Mouse (Mus musculus) embryonic stem cell, embryonic (primary cell): ENCODE results near the gene Saa4.
"Not testable (repeated sequence)": the region's sequence is repeated elsewhere in the genome, so short reads cannot be mapped to it uniquely, and the experiment has no call there.

Experiments
- CTCF ChIA-PET, 4 experiments: fragments of 300-600 bp in 2 of 4; fragments of 350-600 bp in 2 of 4; sonication (Branson Sonifier 250); formaldehyde crosslinking; loops; one replicate each; lab custom pipeline; 2022; ENCODE audit warnings: inconsistent platforms in 2 of 4; lab: Charles Lee
- POLR2A ChIA-PET, 4 experiments: fragments of 300-600 bp in 2 of 4; fragments of 350-600 bp in 2 of 4; sonication (Branson Sonifier 250); formaldehyde crosslinking; loops; one replicate each; lab custom pipeline; 2022; ENCODE audit warnings: antibody characterized with exemption in 4 of 4, inconsistent platforms in 1 of 4; lab: Charles Lee

Gene Saa4

GRCm38 (mm10) chr7:46724396-46724795, 8.0 kb downstream of the Saa4 start:
- ChIA-PET CTCF (interaction anchor here in 1 of 4 experiments (1.7 to 2.3 kb wide), 2 partner anchors 10 to 46 kb away, joined by 6 to 8 read pairs; no protein-coding TSS in a partner anchor), POLR2A (interaction anchor here in 3 of 4 experiments (0.7 to 1.8 kb wide), 7 partner anchors 9 to 406 kb away, joined by 3 to 6 read pairs (median 4); partner anchors contain the start of gene Saa3 (in 1 of the 3))

- POLR2A ChIA-PET, result interaction anchor here in 3 of 4 experiments (0.6 to 1.8 kb wide), 12 partner anchors 8 to 419 kb away, joined by 3 to 6 read pairs (median 4); partner anchors contain the start of genes Saa3 (in 1 of the 3) and Saal1 (in 1 of the 3)
- CTCF ChIA-PET, result interaction anchor here in 2 of 4 experiments (1.2 to 2.3 kb wide), 3 partner anchors 9 to 47 kb away, joined by 6 to 8 read pairs (median 7); partner anchors contain the start of gene Saal1 (in 1 of the 2)
Measured at GRCm38 (mm10) chr7:46723849-46724248, 8.6 kb downstream of the Saa4 start.

GRCm38 (mm10) chr7:46723354-46723753, 9.0 kb downstream of the Saa4 start:
- ChIA-PET CTCF (interaction anchor here in 2 of 4 experiments (0.8 to 2.3 kb wide), 4 partner anchors 9 to 47 kb away, joined by 3 to 8 read pairs (median 6); partner anchors contain the start of gene Saal1 (in 1 of the 2)), POLR2A (interaction anchor here in 3 of 4 experiments (0.5 to 1.8 kb wide), 12 partner anchors 12 to 419 kb away, joined by 3 to 6 read pairs (median 4); partner anchors contain the start of gene Saal1 (in 1 of the 3))

GRCm38 (mm10) chr7:46720460-46720859, 11.9 kb downstream of the Saa4 start:
- CTCF ChIA-PET, result interaction anchor here in 3 of 4 experiments (1.1 to 1.5 kb wide), 2 partner anchors 10 kb away, joined by 3 to 5 read pairs (median 5); partner anchors contain the start of gene Saal1 (in 3 of the 3)

GRCm38 (mm10) chr7:46719526-46719925, 12.9 kb downstream of the Saa4 start:
- ChIA-PET POLR2A (interaction anchor here (0.6 to 1.7 kb wide), 8 partner anchors 8 to 126 kb away, joined by 3 to 6 read pairs (median 3); no protein-coding TSS in a partner anchor), CTCF (interaction anchor here in 3 of 4 experiments (0.7 to 1.5 kb wide), 3 partner anchors 9 to 200 kb away, joined by 3 to 5 read pairs (median 4); partner anchors contain the start of gene Saal1 (in 3 of the 3))

More at GRCm38 (mm10) chr7:46720460-46720859, 11.9 kb downstream of the Saa4 start:
- POLR2A ChIA-PET, result interaction anchor here in 3 of 4 experiments (1.0 to 1.7 kb wide), 6 partner anchors 9 to 125 kb away, joined by 3 to 6 read pairs (median 3); no protein-coding TSS in a partner anchor

- ChIA-PET CTCF (interaction anchor here in 1 of 4 experiments (1.8 kb wide), 1 partner anchor 52 kb away, joined by 7 read pairs; no protein-coding TSS in a partner anchor), POLR2A (interaction anchor here in 2 of 4 experiments (0.9 to 1.7 kb wide), 3 partner anchors 20 to 51 kb away, joined by 3 to 5 read pairs (median 4); no protein-coding TSS in a partner anchor)
Measured at GRCm38 (mm10) chr7:46718591-46719270, 13.7 kb downstream of the Saa4 start.

- ChIA-PET CTCF (interaction anchor here in 3 of 4 experiments (0.6 to 1.1 kb wide), 5 partner anchors 36 to 96 kb away, joined by 3 to 5 read pairs (median 4); partner anchors contain the start of gene Sergef (in 1 of the 3)), POLR2A (interaction anchor here in 3 of 4 experiments (0.6 to 1.5 kb wide), 5 partner anchors 28 to 121 kb away, joined by 3 to 13 read pairs (median 7); partner anchors contain the start of genes Gtf2h1 (in 1 of the 3) and Hps5 (in 1 of the 3))
Measured at GRCm38 (mm10) chr7:46716897-46717296, 15.5 kb downstream of the Saa4 start.

- CTCF ChIA-PET, result interaction anchor here (0.6 to 3.5 kb wide), 6 partner anchors 10 to 69 kb away, joined by 3 to 28 read pairs (median 4); no protein-coding TSS in a partner anchor
- POLR2A ChIA-PET, result interaction anchor here in 3 of 4 experiments (0.7 to 1.5 kb wide), 7 partner anchors 9 to 106 kb away, joined by 3 to 8 read pairs (median 3); partner anchors contain the start of genes Gtf2h1 (in 1 of the 3) and Hps5 (in 1 of the 3)
Measured at GRCm38 (mm10) chr7:46715600-46715999, 16.8 kb downstream of the Saa4 start, which contains the start of gene Saa3. Saa3 (minus strand) TSS chr7:46715700.

GRCm38 (mm10) chr7:46714518-46714917, 17.9 kb downstream of the Saa4 start:
- ChIA-PET CTCF (interaction anchor here in 3 of 4 experiments (0.6 to 3.5 kb wide), 9 partner anchors 10 to 1203 kb away, joined by 3 to 28 read pairs (median 3); no protein-coding TSS in a partner anchor), POLR2A (interaction anchor here in 2 of 4 experiments (0.5 to 1.3 kb wide), 6 partner anchors 107 to 1219 kb away, joined by 3 to 5 read pairs (median 3); no protein-coding TSS in a partner anchor)

- CTCF ChIA-PET, result interaction anchor here in 3 of 4 experiments (0.9 to 2.1 kb wide), 8 partner anchors 10 to 112 kb away, joined by 3 to 23 read pairs (median 5); no protein-coding TSS in a partner anchor
- POLR2A ChIA-PET, result interaction anchor here in 3 of 4 experiments (0.6 to 1.8 kb wide), 13 partner anchors 9 to 858 kb away, joined by 3 to 5 read pairs (median 3); partner anchors contain the start of gene Ush1c (in 1 of the 3)
Measured at GRCm38 (mm10) chr7:46712250-46712649, 20.2 kb downstream of the Saa4 start.

GRCm38 (mm10) chr7:46710390-46710844, 22.0 kb downstream of the Saa4 start, which contains the start of gene Saal1:
Saal1 (minus strand) TSS chr7:46710680.
- ChIA-PET CTCF (interaction anchor here (0.6 to 2.1 kb wide), 45 partner anchors 8 to 366 kb away, joined by 3 to 23 read pairs (median 4); partner anchors contain the start of genes Gtf2h1 (in 1 of the 4), Hps5 (in 1 of the 4), Kcnc1 (in 1 of the 4) and Uevld (in 1 of the 4)), POLR2A (interaction anchor here (0.6 to 1.7 kb wide), 25 partner anchors 8 to 814 kb away, joined by 3 to 12 read pairs (median 3); partner anchors contain the start of genes Gtf2h1 (in 2 of the 4), Hps5 (in 2 of the 4), Syngr4 (in 1 of the 4) and Tmem143 (in 1 of the 4))

- CTCF ChIA-PET, result interaction anchor here in 2 of 4 experiments (1.2 to 2.8 kb wide), 2 partner anchors 12 to 70 kb away, joined by 3 to 7 read pairs; no protein-coding TSS in a partner anchor
- POLR2A ChIA-PET, result interaction anchor here in 3 of 4 experiments (0.6 to 3.1 kb wide), 3 partner anchors 10 to 146 kb away, joined by 3 to 12 read pairs (median 5); partner anchors contain the start of gene Saal1 (in 1 of the 3)
Measured at GRCm38 (mm10) chr7:46700521-46701025, 31.8 kb downstream of the Saa4 start.

GRCm38 (mm10) chr7:46696754-46697153, 35.6 kb downstream of the Saa4 start:
- CTCF ChIA-PET, result interaction anchor here in 3 of 4 experiments (0.6 to 1.9 kb wide), 4 partner anchors 14 to 274 kb away, joined by 3 to 5 read pairs (median 4); partner anchors contain the start of gene Saal1 (in 1 of the 3)
- POLR2A ChIA-PET, result interaction anchor here (0.7 to 1.0 kb wide), 7 partner anchors 8 to 805 kb away, joined by 3 to 8 read pairs (median 3); partner anchors contain the start of gene Saal1 (in 1 of the 4)

GRCm38 (mm10) chr7:46686827-46687226, 45.6 kb downstream of the Saa4 start:
- ChIA-PET CTCF (no interaction called here), POLR2A (interaction anchor here in 1 of 4 experiments (0.6 kb wide), 1 partner anchor 83 kb away, joined by 3 read pairs; no protein-coding TSS in a partner anchor)

- ChIA-PET CTCF (interaction anchor here in 3 of 4 experiments (0.6 to 0.7 kb wide), 3 partner anchors 36 to 1796 kb away, joined by 3 to 5 read pairs (median 3); no protein-coding TSS in a partner anchor), POLR2A (no interaction called here)
Measured at GRCm38 (mm10) chr7:46680732-46681131, 51.7 kb downstream of the Saa4 start.

GRCm38 (mm10) chr7:46679044-46679443, 53.4 kb downstream of the Saa4 start:
- POLR2A ChIA-PET, result not testable (repeated sequence)
- CTCF ChIA-PET, result interaction anchor here in 1 of 4 experiments (1.0 kb wide), 1 partner anchor 14 kb away, joined by 3 read pairs; no protein-coding TSS in a partner anchor
